Mouse (Mus musculus): Measurements from ENCODE around the gene Nab2.

Nab2 gene

GRCm38 (mm10) chr10:127615034-127615374 lies 53.4 kb downstream of the Nab2 start:
- peak; percentile 70 for DNase-seq (ENCODE audit: low read depth)

GRCm38 (mm10) chr10:127614236-127615033 lies 53.9 kb downstream of the Nab2 start:
- peak; percentile 86 for DNase-seq (ENCODE audit: low read depth)

GRCm38 (mm10) chr10:127612079-127612775 lies 56.1 kb downstream of the Nab2 start:
- DNase-seq (ENCODE audit: low read depth) = no peak
